Mouse (Mus musculus) bone marrow, adult 2 months (tissue): Measurements from ENCODE around the gene Defb11. TPM values are rescaled to one million over a fixed set of nuclear protein-coding genes. Genes with fewer than 3 reads are reported as not detected.
"Not testable (repeated sequence)": the region's sequence is repeated elsewhere in the genome, so short reads cannot be mapped to it uniquely, and the experiment has no call there.

ENCODE experiments used
- H3K27ac ChIP-seq: fragments of 200-500 bp; 2 replicates; pipeline ENCODE4 v1.5.1; 2012; ENCODE audit warnings: low read depth, mild to moderate bottlenecking, control low read depth, inconsistent platforms, low read length; ENCODE audit not compliant: control insufficient read depth, poor library complexity, insufficient read depth
- H3K4me1 ChIP-seq: fragments of 200-500 bp; 2 replicates; pipeline ENCODE4 v1.6.1; 2011; ENCODE audit warnings: low read length; ENCODE audit not compliant: control insufficient read depth, insufficient read depth
- H3K4me3 ChIP-seq: fragments of 200-500 bp; replicated peaks from 2 replicates; pipeline ENCODE3; 2011; ENCODE audit warnings: mild to moderate bottlenecking, low read depth, low read length, control low read depth; ENCODE audit not compliant: control insufficient read depth
- CTCF ChIP-seq: fragments of 200-500 bp; IDR thresholded peaks from 2 replicates; pipeline ENCODE4 v1.5.1; 2011; ENCODE audit warnings: low read length, control low read depth; ENCODE audit not compliant: control insufficient read depth, insufficient read depth
- POLR2A ChIP-seq: fragments of 200-500 bp; IDR thresholded peaks from 2 replicates; pipeline ENCODE4 v1.6.1; 2011; ENCODE audit warnings: low read depth, mild to moderate bottlenecking, control low read depth, low read length, borderline replicate concordance; ENCODE audit not compliant: control insufficient read depth
- WGBS: fragments of 180-500 bp; shearing (Covaris S2); methylation state at CpG from one replicate; pipeline ENCODE4 v1.1.7; 2018; 5-methylcytosine and 5-hydroxymethylcytosine counted together
- polyA plus RNA-seq: library from polyadenylated mRNA; stranded (reverse); fragments of >200 nt; gene quantifications from 2 replicates; pipeline ENCODE4 v1.2.4, GENCODE M21; 2011; ENCODE audit warnings: low replicate concordance; ENCODE audit not compliant: missing spikeins, insufficient read depth, insufficient read length

The Defb11 gene
- polyA plus RNA-seq, 1 experiment: not detected

- Histone ChIP-seq H3K27ac (no peak overlapping the region), H3K4me1 (no peaks in the 10 kb centered on the region), H3K4me3 (no peak overlapping the region)
- TF ChIP-seq POLR2A (no peak), CTCF (no peak)
- 17% methylated on average over 1 of the region's 1 CpGs for WGBS
These were observed 5.7 kb upstream of the Defb11 start for GRCm38 (mm10) chr8:21911931-21912330.

DNA sequence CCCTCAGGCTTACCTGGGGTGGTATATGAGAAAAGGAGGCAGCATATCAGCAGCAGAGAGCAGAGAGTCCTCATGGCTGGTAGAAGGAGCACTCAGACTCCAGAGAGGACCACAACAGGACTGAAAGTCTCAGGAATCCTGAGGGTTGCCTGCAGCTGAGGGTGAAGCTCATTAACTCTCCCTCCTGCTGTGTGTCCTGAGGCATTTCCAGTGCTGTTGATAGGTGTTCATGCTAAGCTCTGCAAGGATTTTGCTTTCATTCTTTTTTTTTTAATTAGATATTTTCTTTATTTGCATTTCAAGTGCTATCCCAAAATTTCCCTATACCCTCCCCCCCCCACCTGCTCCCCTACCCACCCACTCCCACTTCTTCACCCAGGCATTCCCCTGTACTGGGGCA is 20.9 kb downstream of the Defb11 start, which contains the start of gene Defb9:
Gene Defb9 (minus strand): TSS at position 101 of the 400 bp plus-strand sequence.
- H3K4me1 ChIP-seq, H3K4me3 ChIP-seq, H3K27ac ChIP-seq: not testable (repeated sequence)

DNA sequence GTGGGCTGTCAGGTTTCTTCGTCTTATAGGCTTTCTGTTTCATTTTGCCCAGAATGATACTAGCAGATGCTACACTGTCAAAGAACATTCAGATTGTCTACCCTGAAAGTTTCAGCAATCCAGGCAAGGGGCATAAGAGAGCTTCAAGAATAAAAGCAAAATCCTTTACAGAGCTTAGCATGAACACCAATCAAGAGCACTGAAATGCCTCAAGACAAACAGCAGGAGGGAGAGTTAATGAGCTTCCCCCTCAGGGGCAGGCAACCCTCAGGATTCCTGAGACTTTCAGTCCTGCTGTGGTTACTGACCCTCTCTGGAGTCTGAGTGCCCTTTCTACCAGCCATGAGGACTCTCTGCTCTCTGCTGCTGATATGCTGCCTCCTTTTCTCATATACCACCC is 47.6 kb downstream of the Defb11 start, which contains the start of gene Defb10:
Gene Defb10 (plus strand): TSS at position 316 of the 400 bp plus-strand sequence.
- not testable (repeated sequence) for H3K4me1 ChIP-seq, H3K27ac ChIP-seq, H3K4me3 ChIP-seq
- WGBS: 49% methylated on average over 1 of the region's 1 CpGs

Other genes with a start within 250 kb of the Defb11 start
- not detected in 2 replicates for gene Defa34, start 240.6 kb downstream of the Defb11 start, polyA plus RNA-seq
- gene AY761184, start 202.8 kb downstream of the Defb11 start, polyA plus RNA-seq: not detected in 2 replicates
- gene Defa24, start 171.9 kb downstream of the Defb11 start, polyA plus RNA-seq: not detected in 2 replicates
- gene Defb50, start 82.9 kb downstream of the Defb11 start, polyA plus RNA-seq: not detected in 2 replicates
- gene Defb2, start 66.5 kb downstream of the Defb11 start, polyA plus RNA-seq: not detected in 2 replicates
- gene Defb10, start 47.5 kb downstream of the Defb11 start, polyA plus RNA-seq: not detected in 2 replicates
- not detected in 2 replicates for gene Defb9, start 21.0 kb downstream of the Defb11 start, polyA plus RNA-seq
- gene Defb15, start 26.3 kb upstream of the Defb11 start, polyA plus RNA-seq: not detected in 2 replicates
- gene Defb35, start 31.9 kb upstream of the Defb11 start, polyA plus RNA-seq: not detected in 2 replicates
- not detected in 2 replicates for gene Defb13, start 40.4 kb upstream of the Defb11 start, polyA plus RNA-seq
- gene Fam90a1a, start 52.3 kb upstream of the Defb11 start, polyA plus RNA-seq: not detected in 2 replicates
- gene Ccdc70, start 63.4 kb upstream of the Defb11 start, polyA plus RNA-seq: not detected in 2 replicates
- 2.6 and 4.3 TPM in 2 replicates for gene Atp7b, start 153.9 kb upstream of the Defb11 start, polyA plus RNA-seq
- gene Alg11, start 154.3 kb upstream of the Defb11 start, polyA plus RNA-seq: 0.61 and 3.5 TPM in 2 replicates
- not detected in 2 replicates for gene Nek5, start 218.6 kb upstream of the Defb11 start, polyA plus RNA-seq